Mouse (Mus musculus) liver, adult 2 months (tissue): ENCODE results near the gene Ccdc146. TPM values are rescaled to one million over a fixed set of nuclear protein-coding genes. Genes with fewer than 3 reads are reported as not detected.

Source experiments
- DNase-seq: peaks from one replicate; pipeline ENCODE4 v3.0.0-alpha.2; 2011; ENCODE audit warnings: low read depth, low spot score; ENCODE audit errors: extremely low read depth
- H3K27ac ChIP-seq: fragments of 200-500 bp; replicated peaks from 2 replicates; pipeline ENCODE4 v1.5.1; 2012; ENCODE audit warnings: low read depth, mild to moderate bottlenecking, control low read depth, inconsistent platforms, low read length; ENCODE audit not compliant: insufficient read depth
- H3K27me3 ChIP-seq: fragments of 200-500 bp; 2 replicates; pipeline ENCODE4 v1.6.1; 2012; ENCODE audit warnings: mild to moderate bottlenecking, moderate library complexity, low read length, inconsistent platforms; ENCODE audit not compliant: control insufficient read depth, insufficient read depth
- H3K36me3 ChIP-seq: fragments of 200-500 bp; 2 replicates; pipeline ENCODE4 v1.6.1; 2012; ENCODE audit warnings: low read length, inconsistent platforms; ENCODE audit not compliant: control insufficient read depth, insufficient read depth
- H3K4me1 ChIP-seq: fragments of 200-500 bp; 2 replicates; pipeline ENCODE4 v1.6.1; 2011; ENCODE audit warnings: low read length; ENCODE audit not compliant: control insufficient read depth, insufficient read depth
- H3K4me3 ChIP-seq: fragments of 200-500 bp; 2 replicates; pipeline ENCODE4 v1.5.1; 2011; ENCODE audit warnings: low read depth, mild to moderate bottlenecking, control low read depth, low read length, moderate library complexity; ENCODE audit not compliant: insufficient read depth
- H3K79me2 ChIP-seq: fragments of 200-500 bp; 2 replicates; pipeline ENCODE4 v1.6.1; 2012; ENCODE audit warnings: inconsistent platforms, mild to moderate bottlenecking, low read length, moderate library complexity; ENCODE audit not compliant: control insufficient read depth, insufficient read depth
- H3K9ac ChIP-seq: fragments of 200-500 bp; 2 replicates; pipeline ENCODE4 v1.6.1; 2012; ENCODE audit warnings: low read depth, mild to moderate bottlenecking, control low read depth, inconsistent platforms, low read length
- CTCF ChIP-seq: fragments of 200-500 bp; IDR thresholded peaks from 2 replicates; pipeline ENCODE4 v1.5.1; 2011; ENCODE audit warnings: low read depth, low read length, control low read depth
- POLR2A ChIP-seq: fragments of 200-500 bp; IDR thresholded peaks from 2 replicates; pipeline ENCODE4 v1.6.1; 2011; ENCODE audit warnings: low read length, control low read depth; ENCODE audit not compliant: insufficient read depth; ENCODE audit errors: extremely low read depth
- WGBS: fragments of 180-500 bp; shearing (Covaris S2); methylation state at CpG from one replicate; pipeline ENCODE4 v1.1.7; 2018; 5-methylcytosine and 5-hydroxymethylcytosine counted together
- polyA plus RNA-seq: library from polyadenylated mRNA; depleted of rRNA; stranded (reverse); fragments of >200 nt; gene quantifications from 2 replicates; pipeline ENCODE4 v1.2.3, GENCODE M21; 2012
- total RNA-seq: library from RNA; depleted of rRNA; stranded (reverse); fragments of >200 nt; gene quantifications from 2 replicates; pipeline ENCODE4 v1.2.3, GENCODE M21; 2014

Gene Ccdc146
- total and polyA plus RNA-seq, 2 experiments, result not detected

DNA sequence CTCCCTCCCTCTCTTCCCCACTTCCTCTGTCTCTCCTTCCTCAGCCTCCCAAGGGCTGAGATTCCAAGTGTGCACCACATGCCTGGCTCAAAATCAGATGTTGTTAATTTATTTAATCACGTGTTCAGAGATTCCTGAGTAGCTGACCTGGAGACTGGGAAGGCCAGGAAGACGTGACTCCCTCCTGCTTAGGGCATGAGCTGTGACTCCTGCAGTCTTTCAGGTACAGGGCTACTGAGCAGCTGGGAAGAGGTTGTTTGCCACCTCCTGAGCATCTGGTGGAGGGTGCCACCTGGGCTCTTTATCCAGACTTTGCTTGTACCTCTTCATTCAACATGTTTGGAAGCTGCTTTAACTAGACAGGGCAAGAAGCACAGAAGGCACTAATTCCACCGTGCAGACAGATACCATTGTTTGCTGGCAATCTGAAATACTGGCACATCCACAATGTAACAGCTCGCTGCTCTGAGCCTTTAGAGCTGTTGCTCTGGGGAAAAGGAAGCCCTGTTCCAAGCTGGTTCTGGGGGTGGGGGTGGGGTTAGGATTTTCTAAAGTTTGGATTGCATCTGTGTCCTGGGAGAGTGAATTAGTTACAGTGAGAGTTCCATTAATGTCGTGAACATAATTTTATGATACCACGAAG, 163.2 kb downstream of the Ccdc146 start:
- no peaks in the 10 kb centered on the region for H3K27me3 ChIP-seq
- TF ChIP-seq CTCF (no peak), POLR2A (no peak)
- H3K9ac ChIP-seq, result no peak overlapping the region
- DNase-seq, result no peak
- no peaks in the 10 kb centered on the region for H3K79me2 ChIP-seq
- no peak overlapping the region for H3K4me3 ChIP-seq
- WGBS, result 75% methylated on average over 6 of the region's 6 CpGs
- no peaks in the 10 kb centered on the region for H3K4me1 ChIP-seq
- H3K27ac ChIP-seq, result no peak overlapping the region
- H3K36me3 ChIP-seq, result peaks cover 20% of the 10 kb centered on the region

DNA sequence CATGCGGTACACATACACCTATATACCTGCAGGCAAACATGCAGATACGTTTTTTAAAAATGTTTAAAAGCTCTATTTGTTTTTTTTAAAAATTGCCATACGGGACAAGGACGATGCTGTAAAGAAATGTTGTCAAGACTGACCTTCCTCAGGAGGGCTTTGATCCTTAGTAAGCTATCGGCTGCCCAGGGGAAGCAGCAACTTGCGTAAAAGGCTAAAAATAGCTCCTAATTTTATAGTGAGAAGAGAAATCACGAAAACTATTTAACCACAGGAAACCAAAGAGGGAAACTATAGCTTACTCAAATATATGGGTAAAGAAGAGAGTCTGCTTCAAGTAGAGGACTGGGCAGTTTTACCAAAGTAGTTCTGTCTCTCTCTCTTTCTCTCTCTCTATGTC, 163.7 kb downstream of the Ccdc146 start:
- no peak overlapping the region for H3K9ac ChIP-seq
- 86% methylated on average over 7 of the region's 7 CpGs for WGBS
- H3K27me3 ChIP-seq, result no peaks in the 10 kb centered on the region
- no peak overlapping the region for H3K4me3 ChIP-seq
- no peak for DNase-seq
- H3K36me3 ChIP-seq, result peaks cover 23% of the 10 kb centered on the region
- no peak for TF ChIP-seq POLR2A
- TF ChIP-seq CTCF, result no peak
- no peaks in the 10 kb centered on the region for H3K79me2 ChIP-seq
- H3K27ac ChIP-seq, result no peak overlapping the region
- H3K4me1 ChIP-seq, result no peaks in the 10 kb centered on the region

DNA sequence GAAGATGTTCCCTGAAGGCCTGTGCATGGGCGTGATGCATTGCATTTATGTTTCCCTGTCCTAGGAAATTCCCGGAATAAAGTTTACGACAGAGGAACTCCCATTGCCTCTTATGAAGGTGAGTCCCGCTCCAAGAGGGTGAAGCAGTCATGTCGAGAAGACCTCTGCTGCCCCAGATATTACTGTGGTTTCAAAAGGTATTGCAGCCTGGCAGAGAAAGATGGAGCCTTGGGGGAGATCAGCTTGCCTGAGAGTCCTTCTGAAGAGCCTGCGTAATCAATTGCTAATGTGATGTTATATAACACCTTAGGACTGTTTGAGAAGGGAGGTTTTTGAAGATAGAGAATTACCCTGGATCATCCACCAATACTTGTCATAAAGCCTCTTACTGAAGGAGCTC, 166.7 kb downstream of the Ccdc146 start:
- TF ChIP-seq POLR2A, result no peak
- TF ChIP-seq CTCF, result no peak
- DNase-seq, result no peak
- Histone ChIP-seq H3K4me1 (no peaks in the 10 kb centered on the region), H3K27ac (no peak overlapping the region), H3K27me3 (no peaks in the 10 kb centered on the region), H3K36me3 (peaks cover 39% of the 10 kb centered on the region), H3K9ac (no peak overlapping the region), H3K4me3 (no peak overlapping the region), H3K79me2 (no peaks in the 10 kb centered on the region; the same call in 1 of the 2 replicates)
- 88% methylated on average over 6 of the region's 6 CpGs for WGBS

DNA sequence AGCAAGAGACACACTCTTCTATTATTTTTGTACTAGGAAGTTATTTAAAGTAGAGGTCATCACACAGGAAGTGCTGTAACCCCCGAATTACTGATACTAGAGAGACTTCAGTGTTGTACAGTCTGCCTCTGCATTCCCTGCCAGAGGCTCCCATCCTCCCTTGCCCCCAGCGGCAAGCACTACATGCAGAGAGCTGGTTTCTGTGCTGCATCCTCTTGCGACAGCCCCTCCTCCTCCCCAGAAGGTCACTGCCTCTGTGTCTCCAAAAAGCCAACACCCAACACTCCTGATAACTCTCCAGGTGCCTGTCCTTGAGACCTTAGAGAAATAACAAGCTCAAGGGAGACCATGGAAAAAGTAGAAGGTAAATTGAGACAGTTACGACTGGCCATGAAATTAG, 167.4 kb downstream of the Ccdc146 start:
- 68% methylated on average over 4 of the region's 4 CpGs for WGBS
- Histone ChIP-seq H3K36me3 (peaks cover 43% of the 10 kb centered on the region), H3K4me1 (no peaks in the 10 kb centered on the region), H3K27me3 (no peaks in the 10 kb centered on the region), H3K9ac (no peak overlapping the region), H3K27ac (no peak overlapping the region), H3K79me2 (no peaks in the 10 kb centered on the region; the same call in 1 of the 2 replicates), H3K4me3 (no peak overlapping the region)
- no peak for DNase-seq
- TF ChIP-seq POLR2A (no peak), CTCF (no peak)

DNA sequence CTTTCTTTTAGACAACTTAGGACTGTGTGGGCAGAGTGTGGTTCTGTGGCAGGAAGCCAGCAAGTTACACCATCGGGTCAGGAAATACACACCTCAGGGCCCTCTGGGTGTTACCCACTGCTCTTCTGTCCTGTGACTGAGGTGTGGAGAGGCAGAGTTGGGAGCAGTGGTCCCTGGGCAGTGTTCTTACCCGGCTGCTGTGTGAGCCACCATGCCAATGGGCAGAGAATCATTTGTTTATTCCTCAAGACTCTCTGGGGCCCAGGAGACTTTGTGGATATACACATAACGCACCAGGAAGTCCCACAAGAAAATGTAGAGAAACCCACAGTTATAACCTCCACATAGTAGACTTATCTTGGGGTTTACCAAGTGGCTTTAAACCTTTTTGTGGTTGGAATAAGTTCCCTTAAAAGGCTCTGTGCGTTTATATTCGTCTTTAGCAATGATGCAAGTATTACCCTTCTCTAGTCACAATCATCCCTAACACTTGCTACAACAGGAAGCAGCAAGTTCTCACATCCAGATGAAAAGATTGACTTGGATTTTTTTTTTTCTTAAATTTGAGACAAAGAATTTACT, 168.8 kb downstream of the Ccdc146 start:
- Histone ChIP-seq H3K79me2 (no peaks in the 10 kb centered on the region; the same call in 1 of the 2 replicates), H3K36me3 (peaks cover 49% of the 10 kb centered on the region), H3K4me3 (no peak overlapping the region), H3K27ac (no peak overlapping the region), H3K4me1 (no peaks in the 10 kb centered on the region), H3K27me3 (no peaks in the 10 kb centered on the region), H3K9ac (no peak overlapping the region)
- peak; percentile 11 for DNase-seq
- no peak for TF ChIP-seq POLR2A
- 81% methylated on average over 5 of the region's 5 CpGs for WGBS
